Mouse (Mus musculus): ENCODE measurements at regions not wholly inside any gene's neighbourhood (a gene's known extent, or its start where the extent isn't known, plus 50 kb on each side); places are given as distances from the start of the nearest gene placed in this dataset.

- 69% methylated on average over 11 of the region's 11 CpGs for WGBS
- Histone ChIP-seq H3K9me3 (ENCODE audit: low read depth, low read length) (no peaks in the 10 kb centered on the region), H3K27me3 (ENCODE audit: insufficient read depth, low read length) (no peaks in the 10 kb centered on the region), H3K9ac (no peak overlapping the region), H3K4me1 (ENCODE audit: insufficient read depth) (no peaks in the 10 kb centered on the region), H3K36me3 (ENCODE audit: insufficient read depth) (no peaks in the 10 kb centered on the region), H3K4me3 (ENCODE audit: low read depth, low read length) (no peak overlapping the region), H3K4me2 (no peak overlapping the region), H3K27ac (ENCODE audit: low read depth) (no peak overlapping the region)
- no peak for DNase-seq
- TF ChIP-seq CTCF (IDR thresholded peaks at IDR 0.05; ENCODE audit: low read depth): no peak
- ATAC-seq (ENCODE audit: insufficient read depth): no peak
Measured at GRCm38 (mm10) chr2:137687208-137687607, 569.2 kb upstream of the Btbd3 start.

- WGBS: 49% methylated on average over 4 of the region's 4 CpGs
- Histone ChIP-seq H3K27ac (ENCODE audit: low read depth) (no peak overlapping the region), H3K36me3 (ENCODE audit: insufficient read depth) (no peaks in the 10 kb centered on the region), H3K4me3 (ENCODE audit: low read depth, low read length) (no peak overlapping the region), H3K4me1 (ENCODE audit: insufficient read depth) (no peaks in the 10 kb centered on the region), H3K4me2 (no peak overlapping the region), H3K9me3 (ENCODE audit: low read depth, low read length) (no peaks in the 10 kb centered on the region), H3K27me3 (ENCODE audit: insufficient read depth, low read length) (no peaks in the 10 kb centered on the region), H3K9ac (no peak overlapping the region)
- no peak for DNase-seq
- ATAC-seq (ENCODE audit: insufficient read depth): no peak
- no peak for TF ChIP-seq CTCF (IDR thresholded peaks at IDR 0.05; ENCODE audit: low read depth)
Measured at GRCm38 (mm10) chr2:137686735-137687134, 569.6 kb upstream of the Btbd3 start.

- Histone ChIP-seq H3K27ac (ENCODE audit: low read depth) (no peak overlapping the region), H3K4me1 (ENCODE audit: insufficient read depth) (no peaks in the 10 kb centered on the region), H3K4me3 (ENCODE audit: low read depth, low read length) (no peak overlapping the region), H3K9ac (no peak overlapping the region), H3K27me3 (ENCODE audit: insufficient read depth, low read length) (no peaks in the 10 kb centered on the region), H3K9me3 (ENCODE audit: low read depth, low read length) (no peaks in the 10 kb centered on the region), H3K36me3 (ENCODE audit: insufficient read depth) (no peaks in the 10 kb centered on the region), H3K4me2 (no peak overlapping the region)
- ATAC-seq (ENCODE audit: insufficient read depth) (no peak), DNase-seq (peak; percentile 17)
- 97% methylated on average over 1 of the region's 1 CpGs for WGBS
- no peak for TF ChIP-seq CTCF (IDR thresholded peaks at IDR 0.05; ENCODE audit: low read depth)
Measured at GRCm38 (mm10) chr2:137681762-137682161, 565.3 kb upstream of the Jag1 start.

GRCm38 (mm10) chr2:137663171-137663570 is 546.7 kb upstream of the Jag1 start:
- Histone ChIP-seq H3K4me3 (ENCODE audit: low read depth, low read length) (no peak overlapping the region), H3K9me3 (ENCODE audit: low read depth, low read length) (no peaks in the 10 kb centered on the region), H3K4me2 (no peak overlapping the region), H3K27ac (ENCODE audit: low read depth) (no peak overlapping the region), H3K36me3 (ENCODE audit: insufficient read depth) (no peaks in the 10 kb centered on the region), H3K9ac (no peak overlapping the region), H3K4me1 (ENCODE audit: insufficient read depth) (0 out of 2 replicates have a peak, but pooled peaks cover 4% of the 10 kb centered on the region), H3K27me3 (ENCODE audit: insufficient read depth, low read length) (no peaks in the 10 kb centered on the region)
- WGBS: 16% methylated on average over 2 of the region's 2 CpGs
- TF ChIP-seq CTCF (IDR thresholded peaks at IDR 0.05; ENCODE audit: low read depth): no peak
- no peak for ATAC-seq (ENCODE audit: insufficient read depth)
- peak; percentile 26 for DNase-seq

GRCm38 (mm10) chr2:137662216-137662615 is 545.8 kb upstream of the Jag1 start:
- Histone ChIP-seq H3K4me1 (ENCODE audit: insufficient read depth) (0 out of 2 replicates have a peak, but pooled peaks cover 4% of the 10 kb centered on the region), H3K36me3 (ENCODE audit: insufficient read depth) (no peaks in the 10 kb centered on the region), H3K4me2 (no peak overlapping the region), H3K9me3 (ENCODE audit: low read depth, low read length) (no peaks in the 10 kb centered on the region), H3K27me3 (ENCODE audit: insufficient read depth, low read length) (no peaks in the 10 kb centered on the region), H3K27ac (ENCODE audit: low read depth) (no peak overlapping the region), H3K4me3 (ENCODE audit: low read depth, low read length) (no peak overlapping the region), H3K9ac (no peak overlapping the region)
- DNase-seq (no peak), ATAC-seq (ENCODE audit: insufficient read depth) (no peak)
- 88% methylated on average over 2 of the region's 2 CpGs for WGBS
- TF ChIP-seq CTCF (IDR thresholded peaks at IDR 0.05; ENCODE audit: low read depth): no peak

- 81% methylated on average over 1 of the region's 1 CpGs for WGBS
- no peaks in the 10 kb centered on the region for H3K9me3 ChIP-seq (ENCODE audit: low read depth, low read length)
- H3K9ac ChIP-seq: no peak overlapping the region
- TF ChIP-seq CTCF (IDR thresholded peaks at IDR 0.05; ENCODE audit: low read depth): no peak
- DNase-seq (no peak), ATAC-seq (ENCODE audit: insufficient read depth) (no peak)
- H3K4me1 ChIP-seq (ENCODE audit: insufficient read depth): 0 out of 2 replicates have a peak, but pooled peaks cover 4% of the 10 kb centered on the region
- no peak overlapping the region for H3K4me3 ChIP-seq (ENCODE audit: low read depth, low read length)
- no peak overlapping the region for H3K4me2 ChIP-seq
- H3K27me3 ChIP-seq (ENCODE audit: insufficient read depth, low read length): no peaks in the 10 kb centered on the region
- H3K27ac ChIP-seq (ENCODE audit: low read depth): no peak overlapping the region
- H3K36me3 ChIP-seq (ENCODE audit: insufficient read depth): no peaks in the 10 kb centered on the region
Measured at GRCm38 (mm10) chr2:137660449-137660848, 544.0 kb upstream of the Jag1 start.

- Histone ChIP-seq H3K27me3 (ENCODE audit: insufficient read depth, low read length) (no peaks in the 10 kb centered on the region), H3K9ac (no peak overlapping the region), H3K4me1 (ENCODE audit: insufficient read depth) (no peaks in the 10 kb centered on the region), H3K36me3 (ENCODE audit: insufficient read depth) (no peaks in the 10 kb centered on the region), H3K9me3 (ENCODE audit: low read depth, low read length) (no peaks in the 10 kb centered on the region), H3K27ac (ENCODE audit: low read depth) (no peak overlapping the region), H3K4me3 (ENCODE audit: low read depth, low read length) (no peak overlapping the region), H3K4me2 (no peak overlapping the region)
- no peak for ATAC-seq (ENCODE audit: insufficient read depth)
- TF ChIP-seq CTCF (IDR thresholded peaks at IDR 0.05; ENCODE audit: low read depth): no peak
- WGBS: 86% methylated on average over 3 of the region's 3 CpGs
- DNase-seq: no peak
Measured at GRCm38 (mm10) chr2:137654296-137654695, 537.9 kb upstream of the Jag1 start.

- Histone ChIP-seq H3K4me3 (ENCODE audit: low read depth, low read length) (no peak overlapping the region), H3K4me1 (ENCODE audit: insufficient read depth) (no peaks in the 10 kb centered on the region; the same call in 1 of the 2 replicates), H3K9me3 (ENCODE audit: low read depth, low read length) (no peaks in the 10 kb centered on the region), H3K4me2 (no peak overlapping the region), H3K27ac (ENCODE audit: low read depth) (no peak overlapping the region), H3K36me3 (ENCODE audit: insufficient read depth) (no peaks in the 10 kb centered on the region), H3K9ac (no peak overlapping the region), H3K27me3 (ENCODE audit: insufficient read depth, low read length) (no peaks in the 10 kb centered on the region)
- ATAC-seq (ENCODE audit: insufficient read depth) (peak; percentile 35; the same call in 1 of the 2 replicates), DNase-seq (peak; percentile 25)
- 14% methylated on average over 2 of the region's 2 CpGs for whole genome bisulfite sequencing
- TF ChIP-seq CTCF (IDR thresholded peaks at IDR 0.05; ENCODE audit: low read depth): no peak
Measured at GRCm38 (mm10) chr2:137644160-137644559, 527.7 kb upstream of the Jag1 start.

All from lung, embryonic 14.5 days (tissue).